Mouse (Mus musculus) kidney, adult 2 months (tissue): Measurements from ENCODE around the gene Cbx8.

Experiments
- CTCF ChIP-seq: fragments of 200-500 bp; conservative IDR thresholded peaks from 2 replicates; pipeline ENCODE4 v1.5.1; 2011; ENCODE audit warnings: low read depth, mild to moderate bottlenecking, control low read depth, low read length, moderate library complexity, mixed read lengths; ENCODE audit not compliant: insufficient read depth, insufficient read length
- POLR2A ChIP-seq: fragments of 200-500 bp; IDR thresholded peaks from one replicate; pipeline ENCODE4 v1.6.1; 2011; ENCODE audit warnings: low read depth, low read length, control low read depth

- TF ChIP-seq POLR2A (no peak), CTCF (no peak)
Observed at GRCm38 (mm10) chr11:119021180-119021579, 19.6 kb downstream of the Cbx8 start.
